In genomic region chr2:30771368-30771805, GRCm38 (mm10) we compare ENCODE assay signal across 7 mouse cellular contexts. TPM values are rescaled to one million over a fixed set of nuclear protein-coding genes. Genes with fewer than 3 reads are reported as not detected.
A peak's percentile ranks its signal among the peaks of the same experiment; 100 is the strongest.
DNase-seq lines count a peak whose midpoint lies in the region; ATAC-seq and TF ChIP-seq lines count a peak whose summit lies in the region.

No protein-coding gene starts in this region.

- no peak for ATAC-seq in liver, embryonic 16.5 days (ENCODE audit: low read depth)
- ATAC-seq in stomach, embryonic 16.5 days (ENCODE audit: insufficient read depth, low FRiP score), result no peak

- TF ChIP-seq CTCF in left cerebral cortex, adult 2 months (IDR thresholded peaks at IDR 0.05), result no peak

- H3K27ac ChIP-seq in left cerebral cortex, adult 2 months, result peak overlapping the region; percentile 94
- peak overlapping the region; percentile 92 for H3K27ac ChIP-seq in hindbrain, embryonic 10.5 days
- peak overlapping the region; percentile 96 for H3K27ac ChIP-seq in liver, embryonic 16.5 days (ENCODE audit: low read length)
- peak overlapping the region; percentile 40 for H3K27ac ChIP-seq in stomach, embryonic 16.5 days (ENCODE audit: low read length)

- H3K4me3 ChIP-seq in left cerebral cortex, adult 2 months, result peak overlapping the region; percentile 65
- peak overlapping the region; percentile 53 for H3K4me3 ChIP-seq in hindbrain, embryonic 10.5 days
- H3K4me3 ChIP-seq in liver, embryonic 16.5 days (ENCODE audit: low read depth, low read length), result peak overlapping the region; percentile 64
- H3K4me3 ChIP-seq in stomach, embryonic 16.5 days (replicated peaks; ENCODE audit: low read length), result peak overlapping the region; percentile 45

- peak in 1 of 2 experiments; percentile 46 for DNase-seq in left cerebral cortex, adult 2 months (ENCODE audit: extremely low spot score in 1 of 2, low spot score in 2 of 2)
- no peak for DNase-seq in left cerebral cortex, postnatal 25 days (ENCODE audit: low spot score in 2 of 2)
- peak; percentile 77 for DNase-seq in embryo, embryonic 11 days
- DNase-seq in hindbrain, embryonic 10.5 days (ENCODE audit: low spot score), result peak; percentile 70
- DNase-seq in gastrocnemius, postnatal 25 days, result no peak

- no peaks in the 10 kb centered on the region for H3K27me3 ChIP-seq in hindbrain, embryonic 10.5 days (ENCODE audit: insufficient read depth, poor library complexity, severe bottlenecking)
- H3K27me3 ChIP-seq in liver, embryonic 16.5 days (ENCODE audit: control insufficient read depth, insufficient read depth, low read depth, low read length), result no peaks in the 10 kb centered on the region
- H3K27me3 ChIP-seq in stomach, embryonic 16.5 days (ENCODE audit: control insufficient read depth, insufficient read depth, low read length), result no peaks in the 10 kb centered on the region

- H3K36me3 ChIP-seq in hindbrain, embryonic 10.5 days, result no peaks in the 10 kb centered on the region
- H3K36me3 ChIP-seq in liver, embryonic 16.5 days (ENCODE audit: control insufficient read depth, insufficient read depth), result no peaks in the 10 kb centered on the region
- H3K36me3 ChIP-seq in stomach, embryonic 16.5 days (ENCODE audit: control insufficient read depth, insufficient read depth, low read length), result no peaks in the 10 kb centered on the region

- H3K4me1 ChIP-seq in hindbrain, embryonic 10.5 days (replicated peaks), result peaks cover 82% of the 10 kb centered on the region
- peaks cover 60% of the 10 kb centered on the region for H3K4me1 ChIP-seq in liver, embryonic 16.5 days (ENCODE audit: control insufficient read depth, low read depth, low read length)
- peaks cover 20% of the 10 kb centered on the region for H3K4me1 ChIP-seq in stomach, embryonic 16.5 days (ENCODE audit: control insufficient read depth, insufficient read depth, low read length)

- H3K4me2 ChIP-seq in liver, embryonic 16.5 days (ENCODE audit: low read depth, low read length), result peak overlapping the region; percentile 95
- H3K4me2 ChIP-seq in stomach, embryonic 16.5 days (ENCODE audit: low read depth, low read length), result peak overlapping the region; percentile 78

- intact Hi-C loops in left cerebral cortex, adult 2 months (cut with DNase I), result loop anchor here (5.0 kb wide), 1 partner anchor 299 kb away; the partner anchor contains the start of gene Ier5l
- intact Hi-C loops in left cerebral cortex, postnatal 25 days (cut with DNase I), result no loop called here

- WGBS in hindbrain, embryonic 10.5 days, result under 1% methylated on average over 51 of the region's 51 CpGs
- under 1% methylated on average over 44 of the region's 51 CpGs for WGBS in liver, embryonic 16.5 days (ENCODE audit: insufficient replicate concordance)
- under 1% methylated on average over 48 of the region's 51 CpGs for WGBS in stomach, embryonic 16.5 days

- no peaks in the 10 kb centered on the region for H3K9me3 ChIP-seq in hindbrain, embryonic 10.5 days
- H3K9me3 ChIP-seq in liver, embryonic 16.5 days (replicated peaks; ENCODE audit: control insufficient read depth, low read length), result no peaks in the 10 kb centered on the region
- no peaks in the 10 kb centered on the region for H3K9me3 ChIP-seq in stomach, embryonic 16.5 days (replicated peaks; ENCODE audit: control insufficient read depth, low read length)

- H3K9ac ChIP-seq in liver, embryonic 16.5 days (ENCODE audit: low read depth, low read length), result peak overlapping the region; percentile 65
- H3K9ac ChIP-seq in stomach, embryonic 16.5 days (ENCODE audit: low read length), result peak overlapping the region; percentile 71

RNA-seq across cellular contexts. Expression of gene 1700001O22Rik, which starts 32.1 kb away (rescaled TPM):
- 10 to 100 TPM in 1 of 2 experiments, 1 to 10 TPM in 1; 9.9 to 12.6 TPM for total RNA-seq in left cerebral cortex, adult 2 months (2021)
- total RNA-seq in left cerebral cortex, postnatal 25 days (2021), result 1 to 10 TPM; 6.8 to 7.0 TPM
- polyA plus RNA-seq in hindbrain, embryonic 10.5 days (2016; fragmentation: Nextera tagmentation; extraction: Ambion mirVana), result 3.1 and 3.4 TPM in 2 replicates
- polyA plus RNA-seq in liver, embryonic 16.5 days (2015; fragmentation: Nextera tagmentation; extraction: Ambion mirVana), result 0.09 TPM in 1 of 2 replicates, not detected in the other
- 1.5 and 1.7 TPM in 2 replicates for polyA plus RNA-seq in stomach, embryonic 16.5 days (2015; fragmentation: Nextera tagmentation; extraction: Ambion mirVana)
- 1 to 10 TPM in 1 of 2 experiments, under 1 TPM in 1; 0.72 to 1.5 TPM for total RNA-seq in gastrocnemius, postnatal 25 days (2021)

RNA-seq across cellular contexts. Expression of gene Ntmt1, which starts 36.2 kb away (rescaled TPM):
- total RNA-seq in left cerebral cortex, adult 2 months (2021), result 10 to 100 TPM; 35.2 to 38.8 TPM
- 10 to 100 TPM; 35.0 to 37.2 TPM for total RNA-seq in left cerebral cortex, postnatal 25 days (2021)
- polyA plus RNA-seq in hindbrain, embryonic 10.5 days (2016; fragmentation: Nextera tagmentation; extraction: Ambion mirVana), result 125 and 134 TPM in 2 replicates
- polyA plus RNA-seq in liver, embryonic 16.5 days (2015; fragmentation: Nextera tagmentation; extraction: Ambion mirVana), result 23.2 and 24.9 TPM in 2 replicates
- 71.5 and 80.0 TPM in 2 replicates for polyA plus RNA-seq in stomach, embryonic 16.5 days (2015; fragmentation: Nextera tagmentation; extraction: Ambion mirVana)
- 10 to 100 TPM; 15.6 to 16.2 TPM for total RNA-seq in gastrocnemius, postnatal 25 days (2021)

RNA-seq across cellular contexts. Expression of gene Asb6, which starts 58.7 kb away (rescaled TPM):
- total RNA-seq in left cerebral cortex, adult 2 months (2021), result 10 to 100 TPM; 35.4 to 40.5 TPM
- total RNA-seq in left cerebral cortex, postnatal 25 days (2021), result 10 to 100 TPM; 36.7 to 38.6 TPM
- polyA plus RNA-seq in hindbrain, embryonic 10.5 days (2016; fragmentation: Nextera tagmentation; extraction: Ambion mirVana), result 46.1 and 46.5 TPM in 2 replicates
- polyA plus RNA-seq in liver, embryonic 16.5 days (2015; fragmentation: Nextera tagmentation; extraction: Ambion mirVana), result 27.8 and 29.1 TPM in 2 replicates
- polyA plus RNA-seq in stomach, embryonic 16.5 days (2015; fragmentation: Nextera tagmentation; extraction: Ambion mirVana), result 28.0 and 30.0 TPM in 2 replicates
- total RNA-seq in gastrocnemius, postnatal 25 days (2021), result 1 to 10 TPM; 5.4 to 5.5 TPM

Comparison
In these comparisons a context has a peak if more than half of its experiments do, and no peak if none do; other contexts are left out.
1. DNase-seq: peak in embryo, embryonic 11 days (single experiment) and hindbrain, embryonic 10.5 days (single experiment); none in left cerebral cortex, postnatal 25 days (0 of 2) and gastrocnemius, postnatal 25 days (single experiment).
2. H3K27ac ChIP-seq: peak in every context shown above with its lines; median percentile 96 in liver, embryonic 16.5 days; 94 in left cerebral cortex, adult 2 months; 92 in hindbrain, embryonic 10.5 days; 40 in stomach, embryonic 16.5 days.
3. RNA of gene Asb6, which starts 58.7 kb away (total RNA-seq): 35.4 to 40.5 TPM in left cerebral cortex, adult 2 months and 36.7 to 38.6 TPM in left cerebral cortex, postnatal 25 days; 5.4 to 5.5 TPM in gastrocnemius, postnatal 25 days; every median in the first group is over 4 times any median in the second.
4. Peak in every context shown above with its lines, with median percentiles within 50 percentile points of each other: H3K4me3 ChIP-seq.